Mouse (Mus musculus): ENCODE data around the gene Ptgds.

The Ptgds gene

GRCm38 (mm10) chr2:25469969-25470368 lies at the start of gene Ptgds:
TSS of gene Ptgds (minus strand) at chr2:25470046.
- DNase-seq: no peak

DNA sequence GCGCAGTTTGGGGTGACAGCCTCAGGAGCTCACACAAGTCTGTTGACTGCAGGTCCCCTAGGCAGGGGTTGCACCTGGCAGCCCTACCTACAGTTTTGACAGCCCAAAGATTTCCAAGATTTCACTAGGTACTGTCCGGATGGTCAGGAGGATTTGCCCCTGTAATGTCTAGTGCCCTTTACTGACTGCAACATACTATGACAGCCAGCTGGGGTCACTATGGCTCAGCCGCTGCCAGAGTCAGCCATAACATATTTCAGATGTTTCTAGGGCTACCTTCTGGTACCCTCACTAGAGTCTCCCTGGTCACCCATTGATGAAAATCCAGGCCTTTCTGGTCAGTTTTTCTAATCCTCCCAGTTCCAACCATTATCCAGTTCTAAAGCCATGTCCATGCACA lies 40.1 kb upstream of the Ptgds start:
- DNase-seq: peak in 1 of 2 experiments; percentile 26

- DNase-seq: peak; percentile 35 to 58
Measured at GRCm38 (mm10) chr2:25506964-25507363, 37.1 kb upstream of the Ptgds start.

DNA sequence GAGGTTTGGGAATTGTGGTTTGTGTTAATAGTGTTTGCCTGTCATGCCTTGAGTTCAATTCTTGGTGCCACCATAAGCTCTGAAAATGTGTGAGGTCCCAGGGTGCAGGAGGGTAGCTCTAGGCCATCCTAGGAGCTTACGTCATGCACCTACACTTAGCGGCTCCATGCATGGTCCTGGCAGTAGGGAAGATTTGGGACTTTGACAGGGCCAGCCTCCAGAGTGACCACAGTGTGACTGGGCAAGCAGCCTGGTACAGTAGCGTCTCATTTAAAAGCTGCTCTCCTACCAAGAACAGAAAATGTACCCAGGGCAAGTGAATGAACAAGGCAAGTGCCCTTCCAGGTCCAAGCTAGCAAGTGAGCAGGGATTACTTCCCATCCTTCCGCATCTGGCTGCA lies 36.0 kb upstream of the Ptgds start:
- no peak for DNase-seq

DNA sequence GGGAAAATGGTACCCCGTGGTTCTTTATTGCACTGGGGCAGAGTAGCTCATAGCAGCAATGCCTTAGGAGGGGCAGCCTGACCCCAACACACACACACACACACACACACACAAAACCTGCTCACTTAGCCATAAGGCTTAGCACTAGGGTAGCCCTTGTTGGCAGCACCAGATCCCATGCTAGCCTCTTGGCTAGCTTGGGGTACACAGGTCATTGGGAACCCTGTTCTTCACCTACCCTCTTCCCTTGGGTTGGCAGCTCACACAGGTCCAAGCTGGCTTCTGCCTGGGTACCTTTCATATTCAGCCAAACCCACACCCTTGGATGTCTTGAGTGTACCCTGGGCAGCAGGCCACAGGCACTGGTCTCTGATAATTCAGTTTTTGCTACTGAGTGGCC lies 35.2 kb upstream of the Ptgds start:
- no peak for DNase-seq

GRCm38 (mm10) chr2:25504538-25504937 lies 34.7 kb upstream of the Ptgds start:
- no peak for DNase-seq

GRCm38 (mm10) chr2:25502726-25503125 lies 32.9 kb upstream of the Ptgds start:
- no peak for DNase-seq

DNA sequence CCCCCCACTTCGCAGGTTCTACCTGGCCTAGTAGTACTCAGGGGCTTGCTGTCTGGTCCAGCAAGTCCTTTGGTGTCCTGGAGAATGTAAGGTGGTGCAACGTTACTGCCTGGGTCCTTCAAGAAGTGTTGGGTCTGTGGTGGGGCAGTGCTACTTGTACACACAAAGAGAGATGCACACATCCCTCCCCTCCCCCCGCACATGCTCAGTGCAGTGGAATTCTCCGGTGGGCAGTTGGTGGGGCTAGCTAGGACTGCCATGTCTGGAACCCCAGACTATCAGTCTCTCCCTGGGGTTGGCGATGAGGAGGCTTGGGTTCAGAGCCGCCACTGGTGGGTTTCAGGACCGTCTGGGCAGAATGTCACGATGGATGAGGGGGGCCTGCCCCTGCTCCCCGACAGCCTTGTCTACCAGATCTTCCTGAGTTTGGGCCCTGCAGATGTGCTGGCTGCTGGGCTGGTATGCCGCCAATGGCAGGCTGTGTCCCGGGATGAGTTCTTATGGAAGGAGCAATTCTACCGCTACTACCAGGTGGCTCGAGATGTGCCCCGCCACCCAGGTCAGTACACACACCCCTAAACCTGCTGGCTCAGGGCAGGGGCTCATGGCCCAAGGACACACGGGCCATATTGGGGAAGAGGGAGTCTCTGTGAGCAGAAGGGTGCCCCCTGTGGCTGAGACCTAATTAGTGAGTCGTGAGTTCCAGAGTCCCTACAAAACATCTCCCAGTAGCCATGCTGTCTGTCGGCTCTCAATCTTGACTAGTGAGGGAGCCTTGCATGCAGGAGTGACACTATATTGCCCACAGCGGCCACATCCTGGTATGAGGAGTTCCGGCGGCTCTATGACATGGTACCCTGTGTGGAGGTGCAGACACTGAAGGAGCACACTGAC lies 32.0 kb upstream of the Ptgds start, which contains the start of gene C8g:
Gene C8g (minus strand): TSS at position 127 of the 894 bp plus-strand sequence.
- peak in 1 of 2 experiments; percentile 19 for DNase-seq

GRCm38 (mm10) chr2:25500576-25501405 lies 30.9 kb upstream of the Ptgds start, which contains the start of gene Fbxw5:
TSS of gene Fbxw5 (plus strand) at chr2:25500750.
- peak; percentile 90 to 93 for DNase-seq

DNA sequence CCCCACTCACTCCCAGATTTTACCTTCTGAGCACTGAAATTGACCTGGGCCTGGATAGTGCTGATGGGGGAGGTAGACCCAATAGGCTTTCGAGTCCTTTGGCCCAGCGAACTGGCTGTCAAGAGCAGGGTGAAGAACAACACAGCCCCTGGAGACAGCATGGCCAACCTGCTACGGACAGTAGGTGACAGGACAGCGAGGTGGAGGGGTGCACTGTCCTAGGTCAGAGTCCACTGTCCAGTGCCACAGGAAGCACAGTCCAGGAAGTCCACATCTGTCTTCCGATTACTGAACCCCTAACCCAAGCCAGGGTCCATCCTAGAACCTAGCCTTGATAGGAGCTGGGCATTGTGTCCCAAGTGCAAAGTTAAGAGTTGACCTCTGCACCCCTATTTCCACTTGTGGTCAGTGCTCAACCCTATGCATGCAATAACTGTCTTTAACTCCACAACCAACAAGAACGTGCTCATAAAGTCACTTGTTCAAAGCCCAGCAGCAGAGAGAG lies 30.3 kb upstream of the Ptgds start:
- DNase-seq: peak in 1 of 2 experiments; percentile 46

- DNase-seq: no peak
Measured at GRCm38 (mm10) chr2:25498622-25499478, 29.0 kb upstream of the Ptgds start.

DNA sequence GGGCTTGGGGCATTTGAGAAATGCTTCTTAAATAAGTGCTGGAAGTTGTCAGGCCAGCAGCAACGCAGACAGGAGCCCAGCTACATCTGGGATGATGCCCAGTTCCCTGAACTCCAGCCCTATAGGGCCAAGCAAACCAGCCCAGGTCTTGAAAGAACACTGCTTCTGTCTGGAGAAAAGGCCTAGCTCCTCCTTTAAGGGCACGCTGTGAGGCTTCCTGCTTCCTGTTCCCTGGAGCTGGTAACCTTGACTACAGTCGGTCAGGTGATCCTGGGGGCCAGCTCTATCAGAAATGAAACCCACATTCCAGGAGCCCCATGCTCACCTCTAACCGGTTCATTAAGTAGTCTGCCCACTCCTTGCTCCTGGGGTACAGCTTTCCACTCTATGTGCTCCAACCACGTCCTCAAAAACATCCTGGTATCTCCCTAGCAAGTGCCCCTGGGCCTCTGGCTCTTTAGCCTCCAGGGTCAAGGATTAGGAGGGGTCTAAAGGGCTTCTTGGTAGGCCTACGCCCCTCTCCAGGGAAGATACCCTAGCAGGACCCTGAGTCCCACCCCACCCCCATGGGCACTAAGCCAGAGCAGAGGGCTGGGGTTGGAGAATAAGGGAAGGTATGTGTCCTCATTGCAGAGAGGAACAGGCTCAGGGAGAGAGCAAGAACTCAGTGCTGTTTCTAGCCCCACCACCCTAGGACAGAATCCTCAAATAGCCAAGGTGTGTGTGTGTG lies 28.2 kb upstream of the Ptgds start:
- DNase-seq: peak in 1 of 2 experiments; percentile 25

GRCm38 (mm10) chr2:25496462-25496861 lies 26.6 kb upstream of the Ptgds start:
- DNase-seq: peak; percentile 47 to 49

DNA sequence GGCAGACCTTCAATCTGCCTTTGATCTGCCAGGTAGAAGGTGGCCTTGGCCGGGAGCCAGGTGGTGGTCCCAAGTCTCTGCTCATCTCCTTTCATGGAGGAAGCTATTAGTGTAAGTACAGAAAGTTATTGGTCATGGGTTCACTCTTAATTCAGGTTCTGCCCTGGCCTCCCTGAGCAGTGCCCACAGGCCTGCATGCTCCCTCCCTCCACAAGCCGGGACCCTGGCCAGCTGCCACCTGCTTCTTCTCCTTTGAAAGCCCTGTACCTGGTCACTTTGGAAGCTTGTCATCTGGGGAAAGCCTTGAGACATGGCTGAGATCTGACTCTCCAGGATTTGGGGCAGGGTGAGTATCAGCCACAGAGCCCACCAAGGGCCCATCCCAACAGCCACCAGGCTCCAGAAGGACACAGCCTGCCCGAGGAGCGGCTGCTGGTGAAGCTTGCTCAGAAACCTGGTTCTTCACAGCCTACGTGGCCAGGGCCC lies 23.7 kb upstream of the Ptgds start, which contains the start of gene Lcn12:
Gene Lcn12 (minus strand): TSS at position 436 of the 486 bp plus-strand sequence.
- peak; percentile 23 to 62 for DNase-seq

- DNase-seq: no peak
Measured at GRCm38 (mm10) chr2:25492988-25493387, 23.1 kb upstream of the Ptgds start.

- no peak for DNase-seq
Measured at GRCm38 (mm10) chr2:25488671-25489068, 18.8 kb upstream of the Ptgds start.

DNA sequence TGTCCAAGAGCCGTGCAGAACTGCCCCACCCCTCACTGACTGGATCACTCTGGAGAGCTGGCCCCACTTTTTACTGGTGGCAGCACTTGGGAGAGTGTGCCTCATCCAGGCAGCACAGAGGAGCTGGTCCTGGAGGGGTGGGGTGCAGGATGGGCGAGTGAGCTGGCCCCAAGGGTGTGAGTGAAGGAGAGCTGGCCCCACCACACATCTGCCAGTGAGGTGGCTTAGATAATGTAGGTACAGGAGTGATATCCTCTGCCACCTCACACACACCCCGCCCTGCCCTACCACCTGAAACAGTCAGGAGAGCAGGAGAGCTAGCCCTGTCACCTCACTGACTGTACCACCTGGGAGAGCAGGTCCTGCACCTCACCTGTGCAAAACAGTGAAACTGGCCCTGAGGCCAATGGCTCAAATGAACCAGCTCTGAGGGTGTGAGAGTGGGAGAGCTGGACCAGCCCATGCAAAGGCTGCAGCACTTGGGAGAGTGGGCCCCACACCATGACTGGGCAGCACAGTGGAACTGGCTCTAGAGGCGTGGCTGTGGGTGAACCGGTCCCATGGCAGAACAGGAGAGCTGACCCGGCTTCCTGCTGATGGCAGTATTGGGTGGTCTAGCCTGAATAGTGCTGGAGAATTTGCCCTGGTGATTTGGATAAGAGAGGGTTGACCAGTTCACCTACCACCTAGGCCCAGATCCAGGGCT lies 18.3 kb upstream of the Ptgds start:
- DNase-seq: no peak

GRCm38 (mm10) chr2:25484901-25485647 lies 15.2 kb upstream of the Ptgds start:
- peak; percentile 74 to 76 for DNase-seq

- peak in 1 of 2 experiments; percentile 79 for DNase-seq
Measured at GRCm38 (mm10) chr2:25482969-25483368, 13.1 kb upstream of the Ptgds start.

GRCm38 (mm10) chr2:25480541-25480940 lies 10.7 kb upstream of the Ptgds start:
- DNase-seq: no peak
